Mouse (Mus musculus) kidney, adult 2 months (tissue): ENCODE data around the gene Ints13. TPM values are rescaled to one million over a fixed set of nuclear protein-coding genes. Genes with fewer than 3 reads are reported as not detected.
A peak's percentile ranks its signal among the peaks of the same experiment; 100 is the strongest.

Experiments used
- DNase-seq: peaks from one replicate; pipeline ENCODE4 v3.0.0; 2021
- H3K27ac ChIP-seq: fragments of 200-500 bp; 2 replicates; pipeline ENCODE4 v1.5.1; 2012; ENCODE audit warnings: low read depth, low read length, control low read depth, inconsistent platforms; ENCODE audit not compliant: insufficient read depth
- H3K27me3 ChIP-seq: fragments of 200-500 bp; replicated peaks from 2 replicates; pipeline ENCODE4 v1.6.1; 2012; ENCODE audit warnings: mild to moderate bottlenecking, moderate library complexity, low read length, inconsistent platforms; ENCODE audit not compliant: control insufficient read depth, insufficient read depth
- H3K36me3 ChIP-seq: fragments of 200-500 bp; 2 replicates; pipeline ENCODE4 v1.6.1; 2012; ENCODE audit warnings: mild to moderate bottlenecking, moderate library complexity, low read length, inconsistent platforms; ENCODE audit not compliant: control insufficient read depth, insufficient read depth
- H3K4me1 ChIP-seq: fragments of 200-500 bp; 2 replicates; pipeline ENCODE4 v1.6.1; 2011; ENCODE audit warnings: low read length; ENCODE audit not compliant: control insufficient read depth, insufficient read depth
- H3K4me3 ChIP-seq: fragments of 200-500 bp; 2 replicates; pipeline ENCODE4 v1.5.1; 2011; ENCODE audit warnings: mild to moderate bottlenecking, low read depth, low read length, control low read depth; ENCODE audit not compliant: insufficient read depth
- CTCF ChIP-seq: fragments of 200-500 bp; conservative IDR thresholded peaks from 2 replicates; pipeline ENCODE4 v1.5.1; 2011; ENCODE audit warnings: low read depth, mild to moderate bottlenecking, control low read depth, low read length, moderate library complexity, mixed read lengths; ENCODE audit not compliant: insufficient read depth, insufficient read length
- POLR2A ChIP-seq: fragments of 200-500 bp; IDR thresholded peaks from one replicate; pipeline ENCODE4 v1.6.1; 2011; ENCODE audit warnings: low read depth, low read length, control low read depth
- WGBS: fragments of 180-500 bp; shearing (Covaris S2); methylation state at CpG from one replicate; pipeline ENCODE4 v1.1.7; 2018; 5-methylcytosine and 5-hydroxymethylcytosine counted together
- polyA plus RNA-seq: library from polyadenylated mRNA; depleted of rRNA; stranded (reverse); fragments of >200 nt; gene quantifications from 2 replicates; pipeline ENCODE4 v1.2.3, GENCODE M21; 2012

Gene Ints13
- polyA plus RNA-seq, 1 experiment, result 11.7 TPM

- H3K36me3 ChIP-seq, result no peaks in the 10 kb centered on the region; the same call in 1 of the 2 replicates
- no peaks in the 10 kb centered on the region for H3K4me1 ChIP-seq
- DNase-seq, result no peak
- H3K27ac ChIP-seq, result no peak overlapping the region
- H3K27me3 ChIP-seq, result no peaks in the 10 kb centered on the region
- no peak overlapping the region for H3K4me3 ChIP-seq
- 88% methylated on average over 1 of the region's 1 CpGs for WGBS
- no peak for TF ChIP-seq POLR2A
- no peak for TF ChIP-seq CTCF
These were observed 33.0 kb downstream of the Ints13 start for GRCm38 (mm10) chr6:146544622-146545021.

GRCm38 (mm10) chr6:146540386-146540785, 37.2 kb downstream of the Ints13 start:
- no peak for TF ChIP-seq POLR2A
- TF ChIP-seq CTCF, result no peak
- no peak for DNase-seq
- no peaks in the 10 kb centered on the region for H3K4me1 ChIP-seq
- H3K27me3 ChIP-seq, result no peaks in the 10 kb centered on the region
- WGBS, result 62% methylated on average over 3 of the region's 3 CpGs
- H3K36me3 ChIP-seq, result no peaks in the 10 kb centered on the region
- no peak overlapping the region for H3K4me3 ChIP-seq
- no peak overlapping the region for H3K27ac ChIP-seq

GRCm38 (mm10) chr6:146538661-146539060, 39.0 kb downstream of the Ints13 start:
- Histone ChIP-seq H3K27me3 (no peaks in the 10 kb centered on the region), H3K36me3 (no peaks in the 10 kb centered on the region), H3K27ac (no peak overlapping the region), H3K4me1 (no peaks in the 10 kb centered on the region), H3K4me3 (no peak overlapping the region)
- no peak for DNase-seq
- WGBS, result 75% methylated on average over 4 of the region's 4 CpGs
- TF ChIP-seq POLR2A, result no peak
- no peak for TF ChIP-seq CTCF

GRCm38 (mm10) chr6:146538071-146538470, 39.6 kb downstream of the Ints13 start:
- Histone ChIP-seq H3K36me3 (no peaks in the 10 kb centered on the region), H3K27ac (no peak overlapping the region), H3K4me3 (no peak overlapping the region), H3K4me1 (no peaks in the 10 kb centered on the region), H3K27me3 (no peaks in the 10 kb centered on the region)
- DNase-seq, result no peak
- WGBS, result 68% methylated on average over 2 of the region's 2 CpGs
- TF ChIP-seq CTCF, result no peak
- no peak for TF ChIP-seq POLR2A

- DNase-seq, result no peak
- TF ChIP-seq POLR2A, result no peak
- TF ChIP-seq CTCF, result no peak
These were observed 40.5 kb downstream of the Ints13 start for GRCm38 (mm10) chr6:146537111-146537510.

GRCm38 (mm10) chr6:146535501-146535900, 42.1 kb downstream of the Ints13 start:
- H3K27me3 ChIP-seq, result no peaks in the 10 kb centered on the region
- no peak for TF ChIP-seq POLR2A
- no peak for TF ChIP-seq CTCF
- WGBS, result 97% methylated on average over 5 of the region's 5 CpGs
- H3K4me1 ChIP-seq, result no peaks in the 10 kb centered on the region
- no peaks in the 10 kb centered on the region for H3K36me3 ChIP-seq
- H3K4me3 ChIP-seq, result no peak overlapping the region
- no peak overlapping the region for H3K27ac ChIP-seq
- DNase-seq, result no peak

More at GRCm38 (mm10) chr6:146537111-146537510, 40.5 kb downstream of the Ints13 start:
- Histone ChIP-seq H3K4me3 (no peak overlapping the region), H3K27me3 (no peaks in the 10 kb centered on the region), H3K27ac (no peak overlapping the region), H3K36me3 (no peaks in the 10 kb centered on the region), H3K4me1 (no peaks in the 10 kb centered on the region)
- 95% methylated on average over 4 of the region's 4 CpGs for WGBS

GRCm38 (mm10) chr6:146533146-146533545, 44.5 kb downstream of the Ints13 start:
- 72% methylated on average over 4 of the region's 4 CpGs for WGBS
- H3K27ac ChIP-seq, result no peak overlapping the region
- TF ChIP-seq POLR2A (no peak), CTCF (no peak)
- DNase-seq, result no peak
- H3K36me3 ChIP-seq, result no peaks in the 10 kb centered on the region
- no peaks in the 10 kb centered on the region for H3K4me1 ChIP-seq
- H3K27me3 ChIP-seq, result no peaks in the 10 kb centered on the region
- H3K4me3 ChIP-seq, result no peak overlapping the region

- peak; percentile 77 for DNase-seq
- WGBS, result 35% methylated on average over 5 of the region's 5 CpGs
- no peaks in the 10 kb centered on the region for H3K36me3 ChIP-seq
- no peak overlapping the region for H3K4me3 ChIP-seq
- H3K4me1 ChIP-seq, result no peaks in the 10 kb centered on the region
- no peak for TF ChIP-seq CTCF
- peak overlapping the region; percentile 3; the same call in 1 of the 2 replicates for H3K27ac ChIP-seq
- no peaks in the 10 kb centered on the region for H3K27me3 ChIP-seq
These were observed 46.9 kb downstream of the Ints13 start for GRCm38 (mm10) chr6:146530769-146531168.
